Mouse (Mus musculus) C2C12 (cell line): ENCODE measurements around the gene Perp.

Experiments used
- CTCF ChIP-seq: IDR thresholded peaks from one replicate; pipeline ENCODE4 v1.5.1; 2011; ENCODE audit not compliant: control insufficient read depth, insufficient read depth, insufficient read length
- MYOD1 ChIP-seq: IDR thresholded peaks from one replicate; pipeline ENCODE4 v1.6.1; 2011; ENCODE audit warnings: low read depth; ENCODE audit not compliant: control insufficient read depth, insufficient read length

- TF ChIP-seq MYOD1, result no peak
- TF ChIP-seq CTCF, result no peak
Observed at GRCm38 (mm10) chr10:18886918-18887625, 42.3 kb downstream of the Perp start.
